Mouse (Mus musculus): ENCODE measurements at regions not wholly inside any gene's neighbourhood (a gene's known extent, or its start where the extent isn't known, plus 50 kb on each side); places are given as distances from the start of the nearest gene placed in this dataset.

GRCm38 (mm10) chr2:178574859-178575258 is 144.5 kb downstream of the Cdh26 start:
- H3K36me3 ChIP-seq (replicated peaks): no peaks in the 10 kb centered on the region
- H3K9me3 ChIP-seq: no peaks in the 10 kb centered on the region
- H3K27me3 ChIP-seq (ENCODE audit: poor library complexity, severe bottlenecking): no peaks in the 10 kb centered on the region
- peaks cover 6% of the 10 kb centered on the region; the same call in 1 of the 2 replicates for H3K4me1 ChIP-seq
- no peak overlapping the region for H3K27ac ChIP-seq
- WGBS: 61% methylated on average over 4 of the region's 4 CpGs
- DNase-seq (ENCODE audit: extremely low spot score, low spot score): peak; percentile 51
- H3K4me3 ChIP-seq: no peak overlapping the region

GRCm38 (mm10) chr2:178575403-178575802 is 145.1 kb downstream of the Cdh26 start:
- Histone ChIP-seq H3K4me1 (peaks cover 11% of the 10 kb centered on the region), H3K9me3 (no peaks in the 10 kb centered on the region), H3K27ac (no peak overlapping the region), H3K4me3 (no peak overlapping the region), H3K36me3 (replicated peaks) (no peaks in the 10 kb centered on the region), H3K27me3 (ENCODE audit: poor library complexity, severe bottlenecking) (no peaks in the 10 kb centered on the region)
- DNase-seq (ENCODE audit: extremely low spot score, low spot score): no peak
- WGBS: 82% methylated on average over 6 of the region's 6 CpGs

- WGBS: 91% methylated on average over 7 of the region's 7 CpGs
- H3K4me1 ChIP-seq: peaks cover 18% of the 10 kb centered on the region
- H3K9me3 ChIP-seq: no peaks in the 10 kb centered on the region
- H3K27ac ChIP-seq: no peak overlapping the region
- H3K36me3 ChIP-seq (replicated peaks): no peaks in the 10 kb centered on the region
- DNase-seq (ENCODE audit: extremely low spot score, low spot score): no peak
- H3K27me3 ChIP-seq (ENCODE audit: poor library complexity, severe bottlenecking): no peaks in the 10 kb centered on the region
- H3K4me3 ChIP-seq: no peak overlapping the region
Observed at GRCm38 (mm10) chr2:178576067-178576466, 145.7 kb downstream of the Cdh26 start.

DNA sequence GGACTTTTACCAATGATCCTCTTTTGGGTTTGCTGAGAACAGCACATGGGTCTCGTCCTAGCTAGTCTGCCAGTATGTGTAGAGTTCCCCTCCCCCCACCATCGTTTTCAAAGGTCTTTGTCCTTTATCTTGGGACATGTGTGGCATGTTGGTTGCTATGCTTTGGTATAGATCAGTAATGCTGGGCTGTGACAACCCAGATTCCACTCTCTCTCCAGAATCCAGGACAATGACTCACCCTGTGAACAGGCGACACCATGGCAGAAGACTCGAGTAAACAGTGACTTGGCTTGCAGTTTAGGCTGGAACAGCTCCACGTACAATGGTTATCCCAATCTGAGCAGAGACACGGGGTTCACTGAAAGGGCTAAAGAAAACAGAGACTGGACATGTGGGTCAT is 149.2 kb downstream of the Cdh26 start:
- Histone ChIP-seq H3K4me1 (peaks cover 19% of the 10 kb centered on the region), H3K27me3 (ENCODE audit: poor library complexity, severe bottlenecking) (no peaks in the 10 kb centered on the region), H3K27ac (no peak overlapping the region), H3K4me3 (no peak overlapping the region), H3K9me3 (no peaks in the 10 kb centered on the region), H3K36me3 (replicated peaks) (no peaks in the 10 kb centered on the region)
- no peak for DNase-seq (ENCODE audit: extremely low spot score, low spot score)
- WGBS: 81% methylated on average over 6 of the region's 6 CpGs

GRCm38 (mm10) chr2:178581306-178581705 is 151.0 kb downstream of the Cdh26 start:
- WGBS: 93% methylated on average over 12 of the region's 12 CpGs
- no peak for DNase-seq (ENCODE audit: extremely low spot score, low spot score)

GRCm38 (mm10) chr2:178584970-178585566 is 154.7 kb downstream of the Cdh26 start:
- H3K27ac ChIP-seq: peak overlapping the region; percentile 36; the same call in 1 of the 2 replicates
- H3K4me3 ChIP-seq: no peak overlapping the region
- no peaks in the 10 kb centered on the region for H3K27me3 ChIP-seq (ENCODE audit: poor library complexity, severe bottlenecking)
- peaks cover 38% of the 10 kb centered on the region for H3K4me1 ChIP-seq
- no peak for DNase-seq (ENCODE audit: extremely low spot score, low spot score)
- WGBS: 75% methylated on average over 5 of the region's 5 CpGs
- no peaks in the 10 kb centered on the region for H3K36me3 ChIP-seq (replicated peaks)
- no peaks in the 10 kb centered on the region for H3K9me3 ChIP-seq

More at GRCm38 (mm10) chr2:178581306-178581705, 151.0 kb downstream of the Cdh26 start:
- Histone ChIP-seq H3K27ac (0 out of 2 replicates have a peak overlapping the region, but pooled peaks have one; percentile 3), H3K27me3 (ENCODE audit: poor library complexity, severe bottlenecking) (no peaks in the 10 kb centered on the region), H3K36me3 (replicated peaks) (no peaks in the 10 kb centered on the region), H3K9me3 (no peaks in the 10 kb centered on the region), H3K4me3 (no peak overlapping the region), H3K4me1 (peaks cover 28% of the 10 kb centered on the region)

DNA sequence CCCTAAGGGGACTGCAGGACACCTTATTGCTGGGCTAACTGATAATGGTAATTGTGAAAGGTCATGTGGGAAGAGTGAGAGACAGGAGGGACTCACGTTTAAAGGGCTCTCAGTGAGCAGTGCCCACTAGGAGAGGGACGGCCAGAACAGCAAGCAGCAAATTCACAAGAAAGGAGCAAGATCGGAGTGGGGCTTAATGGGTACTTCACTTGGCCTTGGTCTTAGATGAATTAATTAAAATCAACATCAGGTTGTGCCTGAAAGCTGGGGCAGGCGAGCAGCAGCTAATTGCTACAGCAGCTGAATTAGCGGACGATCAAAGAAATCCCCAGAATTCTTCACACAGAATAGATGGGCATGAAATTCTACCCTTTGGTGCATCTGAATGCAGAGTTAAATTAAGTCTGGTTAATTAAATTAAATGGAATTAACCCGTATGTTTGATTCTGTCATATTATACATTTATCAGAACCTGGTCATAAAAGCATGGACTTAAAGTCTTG is 156.9 kb downstream of the Cdh26 start:
- H3K27ac ChIP-seq: peak overlapping the region; percentile 58; the same call in 1 of the 2 replicates
- H3K9me3 ChIP-seq: no peaks in the 10 kb centered on the region
- H3K27me3 ChIP-seq (ENCODE audit: poor library complexity, severe bottlenecking): no peaks in the 10 kb centered on the region
- no peak for DNase-seq (ENCODE audit: extremely low spot score, low spot score)
- no peak overlapping the region for H3K4me3 ChIP-seq
- peaks cover 24% of the 10 kb centered on the region for H3K4me1 ChIP-seq
- H3K36me3 ChIP-seq (replicated peaks): no peaks in the 10 kb centered on the region
- WGBS: 59% methylated on average over 7 of the region's 7 CpGs

DNA sequence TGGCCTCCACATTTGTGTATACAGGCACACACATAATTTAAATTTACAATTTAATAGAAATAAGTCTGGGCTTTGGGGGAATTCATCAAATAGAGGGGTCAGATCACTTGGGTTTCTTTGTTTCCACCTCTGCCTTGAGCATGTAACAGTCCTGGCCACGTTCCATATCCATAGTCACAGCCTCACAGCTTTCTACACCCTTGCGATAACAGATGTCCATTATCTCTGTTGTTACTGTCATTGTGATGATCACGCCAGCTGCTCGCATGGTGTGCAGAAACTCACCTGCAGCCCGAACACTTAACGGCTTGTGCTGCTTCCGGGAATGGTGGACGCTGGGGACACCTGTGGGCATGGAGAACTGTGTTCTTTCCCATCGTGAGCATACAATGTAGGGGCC is 163.4 kb downstream of the Cdh26 start:
- no peaks in the 10 kb centered on the region for H3K36me3 ChIP-seq (replicated peaks)
- WGBS: 91% methylated on average over 9 of the region's 9 CpGs
- DNase-seq (ENCODE audit: extremely low spot score, low spot score): no peak
- no peak overlapping the region for H3K27ac ChIP-seq
- no peaks in the 10 kb centered on the region for H3K9me3 ChIP-seq
- peaks cover 24% of the 10 kb centered on the region for H3K4me1 ChIP-seq
- H3K27me3 ChIP-seq (ENCODE audit: poor library complexity, severe bottlenecking): no peaks in the 10 kb centered on the region
- H3K4me3 ChIP-seq: no peak overlapping the region

GRCm38 (mm10) chr2:178594177-178594576 is 163.8 kb downstream of the Cdh26 start:
- Histone ChIP-seq H3K4me1 (peaks cover 24% of the 10 kb centered on the region), H3K4me3 (no peak overlapping the region), H3K27me3 (ENCODE audit: poor library complexity, severe bottlenecking) (no peaks in the 10 kb centered on the region), H3K27ac (no peak overlapping the region), H3K36me3 (replicated peaks) (no peaks in the 10 kb centered on the region), H3K9me3 (no peaks in the 10 kb centered on the region)
- no peak for DNase-seq (ENCODE audit: extremely low spot score, low spot score)
- WGBS: 59% methylated on average over 6 of the region's 6 CpGs

- no peak overlapping the region for H3K27ac ChIP-seq
- no peaks in the 10 kb centered on the region for H3K27me3 ChIP-seq (ENCODE audit: poor library complexity, severe bottlenecking)
- WGBS: 87% methylated on average over 16 of the region's 16 CpGs
- no peaks in the 10 kb centered on the region for H3K36me3 ChIP-seq (replicated peaks)
- H3K9me3 ChIP-seq: no peaks in the 10 kb centered on the region
- no peak overlapping the region for H3K4me3 ChIP-seq
- no peak for DNase-seq (ENCODE audit: extremely low spot score, low spot score)
- H3K4me1 ChIP-seq: peaks cover 24% of the 10 kb centered on the region
Observed at GRCm38 (mm10) chr2:178596312-178597083, 166.2 kb downstream of the Cdh26 start.

GRCm38 (mm10) chr2:178597084-178597470 is 166.7 kb downstream of the Cdh26 start:
- WGBS: 80% methylated on average over 7 of the region's 7 CpGs
- H3K4me3 ChIP-seq: no peak overlapping the region
- H3K27me3 ChIP-seq (ENCODE audit: poor library complexity, severe bottlenecking): no peaks in the 10 kb centered on the region
- H3K27ac ChIP-seq: no peak overlapping the region
- no peaks in the 10 kb centered on the region for H3K9me3 ChIP-seq
- H3K36me3 ChIP-seq (replicated peaks): no peaks in the 10 kb centered on the region
- DNase-seq (ENCODE audit: extremely low spot score, low spot score): no peak
- H3K4me1 ChIP-seq: peaks cover 24% of the 10 kb centered on the region

- Histone ChIP-seq H3K4me1 (peaks cover 24% of the 10 kb centered on the region), H3K9me3 (no peaks in the 10 kb centered on the region), H3K27me3 (ENCODE audit: poor library complexity, severe bottlenecking) (no peaks in the 10 kb centered on the region), H3K27ac (no peak overlapping the region), H3K36me3 (replicated peaks) (no peaks in the 10 kb centered on the region), H3K4me3 (no peak overlapping the region)
- WGBS: 92% methylated on average over 5 of the region's 5 CpGs
- DNase-seq (ENCODE audit: extremely low spot score, low spot score): no peak
Observed at GRCm38 (mm10) chr2:178598371-178598770, 168.0 kb downstream of the Cdh26 start.

GRCm38 (mm10) chr2:178598836-178599235 is 168.5 kb downstream of the Cdh26 start:
- Histone ChIP-seq H3K4me3 (no peak overlapping the region), H3K9me3 (no peaks in the 10 kb centered on the region), H3K4me1 (peaks cover 24% of the 10 kb centered on the region), H3K27ac (no peak overlapping the region), H3K27me3 (ENCODE audit: poor library complexity, severe bottlenecking) (no peaks in the 10 kb centered on the region), H3K36me3 (replicated peaks) (no peaks in the 10 kb centered on the region)
- no peak for DNase-seq (ENCODE audit: extremely low spot score, low spot score)
- WGBS: 87% methylated on average over 3 of the region's 3 CpGs
